Mouse (Mus musculus) urinary bladder, postnatal 25 days (tissue): ENCODE measurements around the gene Tek.
"Not testable (repeated sequence)": the region's sequence is repeated elsewhere in the genome, so short reads cannot be mapped to it uniquely, and the experiment has no call there.

Experiments
- DNase-seq: peaks from one replicate; pipeline ENCODE4 v3.0.0; 2022; ENCODE audit warnings: low spot score

The Tek gene

GRCm38 (mm10) chr4:94738838-94739731 lies at the start of gene Tek:
TSS of gene Tek (plus strand) at chr4:94739289.
- DNase-seq: no peak

- not testable (repeated sequence) for DNase-seq
These were observed 49.3 kb upstream of the Tek start for GRCm38 (mm10) chr4:94689804-94690203.

- DNase-seq: no peak
These were observed 48.0 kb upstream of the Tek start for GRCm38 (mm10) chr4:94691078-94691477.

GRCm38 (mm10) chr4:94692175-94692574 lies 46.9 kb upstream of the Tek start:
- no peak for DNase-seq

- DNase-seq: no peak
These were observed 42.7 kb upstream of the Tek start for GRCm38 (mm10) chr4:94696368-94696767.

- DNase-seq: no peak
These were observed 28.1 kb upstream of the Tek start for GRCm38 (mm10) chr4:94711002-94711401.

GRCm38 (mm10) chr4:94711426-94711825 lies 27.7 kb upstream of the Tek start:
- no peak for DNase-seq

- no peak for DNase-seq
These were observed 25.3 kb upstream of the Tek start for GRCm38 (mm10) chr4:94713741-94714140.

GRCm38 (mm10) chr4:94715166-94715565 lies 23.9 kb upstream of the Tek start:
- DNase-seq: no peak

- no peak for DNase-seq
These were observed 13.3 kb upstream of the Tek start for GRCm38 (mm10) chr4:94725799-94726198.

GRCm38 (mm10) chr4:94732721-94733120 lies 6.4 kb upstream of the Tek start:
- no peak for DNase-seq

- no peak for DNase-seq
These were observed 1.5 kb upstream of the Tek start for GRCm38 (mm10) chr4:94737326-94738295.

GRCm38 (mm10) chr4:94741824-94742223 lies 2.7 kb downstream of the Tek start:
- DNase-seq: no peak

- DNase-seq: no peak
These were observed 6.7 kb downstream of the Tek start for GRCm38 (mm10) chr4:94745749-94746148.

GRCm38 (mm10) chr4:94746387-94746811 lies 7.3 kb downstream of the Tek start:
- no peak for DNase-seq

GRCm38 (mm10) chr4:94747338-94747737 lies 8.2 kb downstream of the Tek start:
- no peak for DNase-seq

- DNase-seq: peak; percentile 35
These were observed 13.4 kb downstream of the Tek start for GRCm38 (mm10) chr4:94752512-94752911.

GRCm38 (mm10) chr4:94765217-94765616 lies 26.1 kb downstream of the Tek start:
- no peak for DNase-seq

- no peak for DNase-seq
These were observed 27.1 kb downstream of the Tek start for GRCm38 (mm10) chr4:94766176-94766575.

- no peak for DNase-seq
These were observed 29.5 kb downstream of the Tek start for GRCm38 (mm10) chr4:94768624-94769023.

- no peak for DNase-seq
These were observed 42.0 kb downstream of the Tek start for GRCm38 (mm10) chr4:94781043-94781442.

GRCm38 (mm10) chr4:94785921-94786320 lies 46.8 kb downstream of the Tek start:
- DNase-seq: no peak

- peak; percentile 21 for DNase-seq
These were observed 64.1 kb downstream of the Tek start for GRCm38 (mm10) chr4:94803187-94803586.
